Mouse (Mus musculus): Measurements from ENCODE around the gene Gm6871.
A peak's percentile ranks its signal among the peaks of the same experiment; 100 is the strongest.
"Not testable (repeated sequence)": the region's sequence is repeated elsewhere in the genome, so short reads cannot be mapped to it uniquely, and the experiment has no call there.

Gene Gm6871

DNA sequence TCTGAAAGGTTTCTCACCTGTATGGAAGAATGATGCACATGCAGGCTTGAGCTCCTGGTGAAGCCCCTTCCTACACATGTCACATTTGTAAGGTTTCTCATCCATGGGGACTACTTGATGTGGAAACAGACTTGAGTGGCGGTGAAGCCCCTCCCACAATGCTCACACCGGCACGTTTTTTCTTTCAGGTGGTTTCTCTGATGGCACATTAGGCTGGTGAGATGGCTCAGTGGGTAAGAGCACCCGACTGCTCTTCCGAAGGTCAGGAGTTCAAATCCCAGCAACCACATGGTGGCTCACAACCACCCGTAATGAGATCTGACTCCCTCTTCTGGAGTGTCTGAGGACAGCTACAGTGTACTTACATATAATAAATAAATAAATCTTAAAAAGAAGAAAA lies at the start of gene Gm6871:
TSS of gene Gm6871 (minus strand) at position 101 of the 400 bp plus-strand sequence.
- not testable (repeated sequence) for DNase-seq

DNA sequence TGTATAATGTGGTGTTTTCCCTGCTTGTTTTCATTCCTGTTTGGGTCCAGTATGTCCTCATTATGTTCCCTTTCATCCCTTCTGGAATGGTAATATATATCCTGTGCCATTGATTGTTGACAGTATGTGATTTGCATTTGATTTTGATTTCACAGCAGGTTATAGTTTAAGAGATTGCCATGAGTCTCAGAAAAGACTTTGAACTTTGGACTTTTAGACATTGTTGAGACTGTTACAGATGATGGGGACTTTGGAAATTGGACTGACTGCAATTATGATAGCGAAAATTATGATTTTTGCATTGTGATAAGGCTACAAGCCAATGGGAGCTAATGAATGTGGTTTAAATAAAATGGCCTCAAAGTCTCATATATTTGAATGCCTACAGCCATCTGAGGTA lies 42.8 kb upstream of the Gm6871 start:
- DNase-seq: not testable (repeated sequence)

DNA sequence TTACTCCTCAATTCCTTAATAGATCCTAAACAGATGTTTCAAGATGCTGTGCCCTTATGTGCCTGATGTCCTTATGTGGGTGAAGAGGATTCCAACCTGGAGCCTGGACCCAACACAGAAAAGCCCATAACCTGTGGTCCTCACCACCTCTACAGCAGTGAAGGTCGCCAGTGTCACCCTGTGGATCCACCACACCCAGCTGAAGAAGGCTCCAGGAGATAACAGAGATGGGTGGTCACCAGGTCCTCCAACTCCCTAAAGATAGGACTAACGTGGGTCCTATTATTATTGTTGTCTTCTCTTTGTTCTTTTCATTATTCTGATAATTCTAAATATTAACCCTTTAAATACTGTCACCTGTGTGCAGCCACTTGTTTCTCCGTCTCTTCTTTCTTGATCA lies 38.2 kb upstream of the Gm6871 start:
- no peak for DNase-seq

DNA sequence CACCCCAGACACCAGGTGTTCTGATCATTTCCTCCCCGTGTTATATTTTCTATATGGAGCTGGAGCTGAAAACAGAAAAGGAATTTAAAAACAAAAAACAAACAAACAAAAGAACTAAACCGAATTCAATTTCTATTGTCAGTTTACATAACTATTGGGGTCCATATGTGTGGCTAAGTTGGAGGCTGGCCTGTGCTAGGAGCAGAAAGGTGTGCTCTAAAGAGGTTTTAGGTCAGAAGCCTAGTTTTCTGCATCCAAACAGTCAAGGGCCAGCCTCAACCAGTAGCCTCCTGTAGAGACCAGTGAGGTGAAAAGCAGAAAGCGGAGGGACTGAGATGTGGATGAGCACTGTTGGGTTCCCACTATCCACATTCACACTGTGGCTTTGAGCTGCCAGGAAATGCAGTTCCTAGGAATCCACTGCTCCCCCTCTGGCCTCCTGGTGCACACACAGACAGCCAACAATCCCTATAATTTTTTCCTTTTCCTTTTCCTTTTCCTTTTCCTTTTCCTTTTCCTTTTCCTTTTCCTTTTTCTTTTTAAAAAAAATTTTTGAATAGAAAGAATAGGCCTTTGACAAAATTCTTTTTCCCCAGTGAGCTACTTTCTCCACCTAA lies 26.6 kb upstream of the Gm6871 start:
- no peak for DNase-seq

DNA sequence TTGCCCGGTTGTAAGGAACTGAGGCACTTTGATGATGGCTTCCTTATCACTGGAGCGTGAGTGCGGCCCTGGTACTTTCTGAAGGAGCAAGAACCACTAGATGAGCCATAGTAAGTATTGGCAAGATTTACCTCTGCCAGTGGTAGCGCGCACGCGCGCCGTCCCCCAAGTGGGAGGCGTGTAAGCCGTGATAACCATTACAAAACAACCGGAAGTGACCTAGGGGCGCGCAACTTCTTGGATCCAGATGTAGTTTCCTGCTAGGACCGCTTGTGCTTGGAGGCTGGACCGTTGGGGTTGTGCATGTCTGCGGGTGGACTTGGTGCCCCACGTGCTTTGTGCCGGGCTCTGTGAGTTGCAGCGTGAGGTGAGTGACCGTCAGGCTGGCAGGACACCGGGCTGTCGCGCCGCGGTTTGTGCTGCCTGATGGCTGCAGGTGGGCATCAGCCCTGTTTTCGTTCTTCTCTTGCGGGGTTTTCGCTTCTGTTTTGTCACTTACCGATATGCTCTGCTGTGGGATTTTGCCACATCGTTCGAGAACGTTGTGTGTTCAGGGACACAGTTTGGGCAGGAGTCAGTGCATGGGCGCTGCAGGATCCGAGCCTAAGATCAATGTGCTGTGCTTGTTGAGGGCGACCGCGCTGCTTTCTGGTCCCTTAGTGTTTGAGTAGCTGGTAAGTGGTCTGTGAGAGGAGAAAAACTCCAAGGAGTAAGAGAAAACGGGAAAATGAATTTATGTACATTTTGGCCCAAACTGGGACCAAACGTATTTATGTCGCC lies 25.8 kb upstream of the Gm6871 start, which contains the start of gene 2610021A01Rik:
TSS of gene 2610021A01Rik (plus strand) at position 197 of the 780 bp plus-strand sequence.
- DNase-seq: peak; percentile 74 to 85

DNA sequence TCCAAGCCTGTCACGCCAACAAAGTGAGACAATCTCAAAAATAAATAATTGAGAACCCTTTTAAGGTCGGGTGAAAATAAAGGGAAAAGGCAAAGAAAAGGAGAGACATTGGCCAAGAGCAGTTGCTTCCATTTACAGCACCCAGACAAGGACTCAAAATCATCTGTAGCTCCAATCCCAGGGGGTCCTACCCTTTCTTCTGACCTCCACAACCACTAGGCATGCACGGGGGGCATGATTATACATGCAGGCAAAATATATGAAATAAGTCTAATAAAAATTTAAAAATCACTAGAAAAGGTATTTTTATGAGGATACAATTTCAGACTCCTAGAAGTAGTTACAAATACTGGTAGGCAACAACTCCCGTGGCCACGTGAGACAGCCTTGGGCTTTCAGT lies 25.2 kb upstream of the Gm6871 start:
- no peak for DNase-seq

DNA sequence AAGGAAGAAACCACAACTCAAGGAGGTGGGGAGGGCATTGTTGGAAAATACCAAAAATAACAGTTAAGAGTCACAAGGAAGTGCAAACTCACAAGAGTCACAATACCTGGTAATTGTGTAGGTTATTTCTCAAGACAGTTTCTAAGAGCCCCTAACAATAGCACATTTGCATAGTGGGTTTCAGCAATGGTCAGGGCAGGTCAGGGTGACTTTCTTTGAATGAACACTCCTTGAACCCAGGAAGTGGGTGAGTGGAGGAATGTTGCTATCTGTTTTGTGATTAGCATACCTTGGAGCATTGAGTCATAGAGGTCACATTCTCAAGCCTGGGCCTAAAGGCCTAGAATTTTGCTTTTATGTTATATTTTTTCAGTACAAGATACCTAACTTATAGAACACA lies 14.4 kb upstream of the Gm6871 start:
- not testable (repeated sequence) for DNase-seq

DNA sequence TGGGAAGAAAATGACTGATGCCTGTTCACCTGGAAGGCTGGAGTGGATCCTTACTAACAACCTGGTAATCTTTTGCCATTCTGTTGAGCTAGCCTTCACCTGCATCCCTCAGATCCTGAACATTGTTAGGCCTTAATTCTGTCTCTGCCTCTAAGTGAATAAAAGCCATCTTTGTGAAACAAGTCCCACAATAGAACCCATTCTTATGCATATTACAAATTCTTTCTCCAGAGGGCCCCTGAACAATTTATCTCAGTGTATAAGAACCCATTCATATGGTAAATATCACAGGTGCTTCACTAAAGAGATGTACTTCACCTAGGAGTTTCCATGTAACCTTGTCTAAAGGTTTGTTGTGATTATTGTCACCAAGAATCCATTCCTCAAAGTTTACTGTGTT lies 8.6 kb upstream of the Gm6871 start:
- DNase-seq: no peak

DNA sequence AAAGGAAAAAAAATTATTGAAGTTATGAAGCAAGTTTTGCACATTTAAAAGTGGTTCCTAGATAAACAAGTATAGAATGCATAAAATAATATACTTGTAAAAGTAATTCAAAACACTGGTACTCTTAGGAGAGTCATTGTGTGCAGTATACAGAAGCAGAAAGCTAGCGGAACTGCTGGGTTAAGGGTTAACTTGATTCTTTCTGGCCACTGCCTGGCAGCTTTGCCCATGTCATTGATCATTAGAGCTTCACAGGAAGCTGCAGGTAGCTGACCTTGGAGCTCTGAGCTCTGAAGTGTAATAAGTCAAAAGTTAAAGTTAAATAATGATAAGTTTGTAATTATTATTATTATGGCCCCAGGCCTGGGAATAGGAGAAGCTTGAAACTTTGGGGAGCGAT lies 4.5 kb upstream of the Gm6871 start:
- DNase-seq: no peak

DNA sequence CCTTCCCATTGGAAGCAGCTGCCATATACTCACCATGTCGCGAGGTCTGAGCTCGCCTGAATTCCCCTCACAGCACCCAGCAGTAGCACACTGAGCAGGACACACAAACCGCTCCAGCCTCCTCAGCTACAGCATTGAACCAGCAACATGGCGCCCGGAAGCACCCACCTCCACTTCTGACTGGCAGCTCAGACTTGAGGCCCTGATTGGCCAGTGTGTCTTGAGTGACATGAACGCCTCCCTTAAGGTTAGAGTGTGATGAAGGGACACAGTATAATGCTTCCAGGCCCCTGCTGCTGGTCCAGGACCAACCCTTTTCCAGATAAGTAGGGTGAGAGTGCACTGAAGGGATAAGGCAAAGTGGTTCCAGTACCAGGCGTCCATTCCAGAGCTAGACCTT lies 12.8 kb downstream of the Gm6871 start:
- DNase-seq: no peak

DNA sequence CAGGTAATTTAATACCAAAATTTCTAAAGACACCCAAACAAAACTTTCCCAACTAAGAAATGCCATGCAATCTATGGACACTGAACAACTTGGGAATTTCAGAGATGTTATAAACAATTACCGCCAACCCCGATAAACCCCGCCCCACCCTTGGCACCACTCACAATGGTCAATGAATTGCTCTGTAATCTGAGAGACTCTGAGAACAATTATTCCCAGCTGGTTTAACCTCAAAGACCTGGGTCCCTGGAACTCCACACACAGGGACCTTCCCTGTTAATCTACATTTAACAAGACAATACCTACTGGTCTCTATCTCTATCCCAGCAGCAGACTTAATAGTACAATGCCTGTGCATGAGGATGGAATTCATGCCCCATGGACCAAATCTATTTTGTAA lies 60.8 kb downstream of the Gm6871 start:
- no peak for DNase-seq

DNA sequence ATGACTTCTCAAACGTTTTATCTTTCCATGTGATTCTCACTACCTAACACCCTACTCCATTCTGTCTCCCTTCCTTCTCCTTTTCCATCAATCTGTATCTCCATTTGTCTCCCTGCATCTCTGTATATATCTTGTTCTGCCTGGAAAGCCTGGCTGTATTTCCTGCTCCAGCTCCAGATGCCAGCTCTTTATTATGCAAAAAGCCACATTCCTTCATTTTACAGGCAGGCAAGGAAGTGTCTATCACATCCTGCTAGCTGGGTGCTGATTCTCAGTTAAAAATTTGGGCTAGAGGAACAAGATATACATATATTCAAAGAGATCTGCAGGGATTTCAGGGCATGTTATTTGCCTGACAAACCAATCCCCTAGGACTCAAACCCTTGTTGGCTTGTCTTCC lies 61.3 kb downstream of the Gm6871 start:
- DNase-seq: no peak

DNA sequence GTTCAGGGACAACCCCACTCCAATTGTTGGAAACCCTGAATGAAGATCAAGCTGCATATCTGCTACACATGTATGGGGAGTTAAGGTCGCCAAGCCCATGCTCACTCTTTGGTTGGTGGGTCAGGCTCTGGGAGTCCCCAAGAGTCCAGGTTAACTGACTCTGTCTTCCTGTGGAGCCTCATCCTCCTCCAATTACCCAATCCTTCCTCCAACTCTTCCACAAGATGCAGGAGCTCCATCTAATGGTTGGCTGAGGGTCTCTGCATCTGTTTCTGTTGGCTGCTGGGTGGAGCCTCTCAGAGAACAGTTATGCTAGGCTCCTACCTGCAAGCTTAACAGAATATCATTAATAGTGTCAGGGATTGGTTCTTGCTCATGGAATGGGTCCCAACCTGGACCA lies 71.1 kb downstream of the Gm6871 start:
- no peak for DNase-seq

DNA sequence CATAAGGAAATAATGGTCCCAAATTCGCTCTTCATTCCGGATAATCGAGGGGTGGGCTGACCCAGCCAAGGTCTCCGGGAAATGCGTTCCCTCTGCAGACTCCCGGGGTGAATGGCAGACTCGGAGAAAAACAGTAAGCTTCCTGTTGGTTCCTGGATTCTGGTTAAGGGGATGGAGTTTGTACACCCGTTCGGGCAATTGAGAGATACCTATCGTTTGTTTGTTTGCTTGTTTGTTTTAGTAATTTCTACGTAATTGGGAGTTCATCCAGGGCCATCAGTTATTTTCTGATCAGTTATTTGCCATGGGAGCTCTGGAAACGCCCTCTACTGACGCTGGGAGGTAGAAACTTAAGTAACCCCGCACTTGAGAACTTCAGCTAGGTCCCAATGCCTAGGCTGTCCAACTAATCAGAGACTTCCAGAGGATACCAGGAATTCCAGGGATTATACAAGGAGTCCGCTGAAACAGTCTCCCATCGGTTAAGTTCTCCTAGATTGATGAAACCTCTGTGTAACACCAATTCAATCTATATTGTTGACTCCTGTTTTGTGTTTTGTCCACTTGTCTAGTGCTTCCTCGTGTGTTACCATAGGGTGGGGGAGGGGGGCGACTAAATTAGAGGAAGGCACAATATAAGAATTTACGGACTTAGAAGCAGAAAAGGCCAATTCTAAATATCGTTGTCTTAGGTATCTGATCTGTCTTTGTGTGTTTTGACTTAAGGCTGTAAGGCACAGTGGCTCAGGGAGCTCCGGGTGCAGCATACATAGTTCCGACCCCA lies 73.1 kb downstream of the Gm6871 start:
- DNase-seq: peak; percentile 29 to 54

DNA sequence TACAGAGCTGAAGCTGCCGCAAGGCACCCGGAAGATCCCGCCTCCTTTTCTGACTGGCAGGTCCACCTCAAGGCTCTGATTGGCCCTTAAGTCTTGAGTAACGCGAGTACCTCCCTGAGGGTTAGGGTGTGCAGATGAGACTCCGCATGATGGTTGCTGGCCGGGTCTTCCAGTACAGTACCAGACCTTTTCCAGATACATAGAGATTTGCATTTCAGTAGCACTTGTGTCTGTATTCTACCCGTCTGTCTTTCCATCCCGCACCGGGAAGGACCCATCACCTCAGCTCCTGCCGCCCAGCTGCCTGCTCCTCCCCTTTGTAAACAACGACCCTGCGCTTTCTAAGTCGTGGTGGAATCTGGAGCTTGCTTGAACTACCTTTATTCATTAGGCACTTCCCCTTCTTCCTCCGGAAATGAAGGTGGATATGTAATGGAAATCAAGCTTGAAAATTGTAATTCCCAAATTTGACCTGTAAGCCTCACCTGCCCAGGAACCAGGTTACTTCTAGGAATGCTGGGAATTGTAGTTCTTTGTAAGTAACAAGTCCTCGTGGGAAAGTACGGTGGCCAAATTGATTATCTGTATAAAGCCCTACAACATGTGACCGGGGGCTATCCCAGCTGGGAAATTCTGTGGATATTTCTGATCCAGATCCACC lies 73.9 kb downstream of the Gm6871 start, which contains the start of the genes Gm20449 and AW146154:
TSS of gene Gm20449 (minus strand) at position 29 of the 661 bp plus-strand sequence.
TSS of gene AW146154 (minus strand) at position 502 of the 661 bp plus-strand sequence.
- DNase-seq: peak; percentile 92 to 96

DNA sequence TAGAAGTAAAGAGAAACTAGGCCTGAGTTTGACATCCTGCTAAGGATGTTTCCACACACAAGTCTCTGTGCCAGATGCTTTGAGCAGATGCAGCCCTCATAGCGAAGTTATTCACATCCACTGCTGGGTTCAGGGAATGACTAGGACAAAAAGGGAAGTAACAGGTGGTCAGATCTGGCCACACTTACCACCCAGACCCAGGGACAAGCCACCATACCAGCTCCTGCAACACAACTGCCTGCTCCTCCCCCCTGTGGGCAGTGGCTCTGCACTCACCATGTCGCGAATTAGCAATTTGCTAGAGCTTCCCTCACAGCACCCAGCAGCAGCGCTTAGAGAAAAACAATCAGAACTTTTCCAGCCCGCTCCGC lies 74.5 kb downstream of the Gm6871 start:
- not testable (repeated sequence) for DNase-seq

DNA sequence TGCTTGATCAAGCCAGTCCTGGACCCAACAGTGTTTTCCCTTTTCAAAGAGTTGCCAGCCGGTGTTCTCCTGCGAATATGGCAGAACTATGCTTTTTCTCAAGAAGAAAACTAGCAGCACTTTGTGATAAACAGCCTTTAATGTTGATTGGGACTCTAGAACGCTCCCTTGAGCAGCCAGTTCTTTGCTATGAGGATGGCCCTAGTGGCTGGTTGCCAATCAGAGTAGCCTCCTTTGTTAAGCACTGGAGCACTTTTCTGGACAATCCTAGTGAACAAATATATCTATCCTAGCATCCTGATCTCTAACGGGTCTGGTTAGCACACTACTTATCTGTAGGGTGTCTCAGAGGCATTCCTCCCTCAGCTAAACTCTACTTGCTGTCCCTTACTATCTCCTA lies 75.0 kb downstream of the Gm6871 start:
- not testable (repeated sequence) for DNase-seq

DNA sequence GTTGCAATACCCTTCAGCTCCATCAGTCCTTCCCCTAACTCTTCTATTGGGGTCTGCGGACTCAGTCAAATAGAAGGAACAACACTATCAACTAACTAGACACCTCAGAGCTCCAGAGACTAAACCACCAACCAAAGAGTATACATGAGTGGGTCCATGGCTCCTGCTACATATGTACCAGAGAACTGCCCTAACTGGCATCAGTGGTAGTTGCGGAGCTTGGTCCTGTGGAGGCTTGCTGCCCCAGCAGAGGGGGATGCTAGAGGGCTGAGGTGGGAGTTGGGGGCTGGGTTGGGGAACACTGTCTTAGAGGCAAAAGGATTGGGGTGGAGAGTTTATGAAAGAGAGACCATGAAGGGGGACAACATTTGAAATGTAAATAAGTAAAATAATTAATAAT lies 75.6 kb downstream of the Gm6871 start:
- peak in 1 of 2 experiments; percentile 12 for DNase-seq
